Mouse (Mus musculus) heart, adult 2 months (tissue): ENCODE data around the gene Slc25a39. TPM values are rescaled to one million over a fixed set of nuclear protein-coding genes. Genes with fewer than 3 reads are reported as not detected.

ENCODE experiments used
- DNase-seq, 2 experiments: peaks; one replicate each; pipeline ENCODE4 v3.0.0; 2021
- H3K27ac ChIP-seq: fragments of 200-600 bp; 2 replicates; pipeline ENCODE4 v1.8.1; 2022
- H3K27me3 ChIP-seq: fragments of 200-500 bp; 2 replicates; pipeline ENCODE4 v1.6.1; 2012; ENCODE audit warnings: mild to moderate bottlenecking, low read length, inconsistent platforms, mixed read lengths; ENCODE audit not compliant: control insufficient read depth, insufficient read depth
- H3K36me3 ChIP-seq: fragments of 200-500 bp; 2 replicates; pipeline ENCODE4 v1.6.1; 2012; ENCODE audit warnings: low read length, inconsistent platforms; ENCODE audit not compliant: control insufficient read depth, insufficient read depth
- H3K4me1 ChIP-seq: fragments of 200-500 bp; 2 replicates; pipeline ENCODE4 v1.6.1; 2011; ENCODE audit warnings: low read length; ENCODE audit not compliant: control insufficient read depth, insufficient read depth
- H3K4me3 ChIP-seq: fragments of 200-600 bp; 2 replicates; pipeline ENCODE4 v1.8.1; 2022
- H3K79me2 ChIP-seq: fragments of 200-500 bp; replicated peaks from 2 replicates; pipeline ENCODE4 v1.6.1; 2012; ENCODE audit warnings: mild to moderate bottlenecking, inconsistent platforms, low read length, moderate library complexity, mixed read lengths; ENCODE audit not compliant: control insufficient read depth, insufficient read depth
- H3K9ac ChIP-seq: fragments of 200-500 bp; 2 replicates; pipeline ENCODE4 v1.6.1; 2012; ENCODE audit warnings: low read depth, mild to moderate bottlenecking, control low read depth, inconsistent platforms, low read length, mixed read lengths
- CTCF ChIP-seq: fragments of 200-600 bp; IDR thresholded peaks from 2 replicates; pipeline ENCODE4 v1.8.1; 2022; ENCODE audit warnings: antibody characterized with exemption, mild to moderate bottlenecking, moderate library complexity
- EP300 ChIP-seq: fragments of 200-500 bp; IDR thresholded peaks from 2 replicates; pipeline ENCODE4 v1.6.1; 2011; ENCODE audit warnings: low read depth, low read length, control low read depth; ENCODE audit not compliant: insufficient read depth
- POLR2A ChIP-seq: fragments of 200-500 bp; IDR thresholded peaks from 2 replicates; pipeline ENCODE4 v1.6.1; 2011; ENCODE audit warnings: mild to moderate bottlenecking, low read depth, low read length, control low read depth; ENCODE audit not compliant: insufficient read depth
- WGBS: fragments of 180-500 bp; shearing (Covaris S2); methylation state at CpG from one replicate; pipeline ENCODE4 v1.1.7; 2018; 5-methylcytosine and 5-hydroxymethylcytosine counted together
- intact Hi-C: fragments of 180-260 bp; cut with DNase I; formaldehyde crosslinking; loops from one replicate; pipeline ENCODE4 v1.15.1; 2025
- long read RNA-seq: library from polyadenylated mRNA; stranded (forward); transcript quantifications from one replicate; pipeline ENCODE4 v2.0.0, GENCODE M21; 2021
- polyA plus RNA-seq: library from polyadenylated mRNA; depleted of rRNA; stranded (reverse); fragments of >200 nt; gene quantifications from 2 replicates; pipeline ENCODE4 v1.2.3, GENCODE M21; 2012; rRNA removed
- total RNA-seq, 2 experiments: library from RNA; stranded (reverse); gene quantifications; 2 replicates each; pipeline ENCODE4 v1.2.3; 2021

Gene Slc25a39
- total RNA-seq (100 to 1,000 TPM; 196 to 213 TPM), polyA plus RNA-seq (307 and 331 TPM in 2 replicates)
- long read RNA-seq, transcript Slc25a39-201 (12 exons, 1,685 nt), result major isoform, 146 of 160 reads
- long read RNA-seq, partial matches to known transcripts, result 3 of 160 reads
- long read RNA-seq, other reads (novel, unspliced or antisense), result 11 of 160 reads

DNA sequence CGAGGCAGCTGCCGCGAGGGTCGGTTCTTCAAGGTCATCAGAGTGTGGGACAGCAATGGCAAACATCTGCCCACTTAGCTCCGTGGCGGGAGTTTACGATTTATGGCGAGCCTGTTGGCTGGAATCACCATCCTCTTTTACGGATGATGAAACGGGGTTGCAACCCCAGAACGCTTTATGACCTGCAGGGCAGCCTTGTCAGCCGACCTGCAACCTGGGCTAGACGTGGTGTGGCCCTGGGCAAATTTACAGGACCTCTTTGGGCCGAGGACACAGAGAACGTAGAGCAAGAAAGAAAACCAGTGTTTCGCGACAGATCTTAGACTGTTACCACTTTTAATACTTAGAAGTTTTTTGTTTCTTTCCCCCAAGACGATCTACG is at the start of gene Slc25a39:
TSS of gene Slc25a39 (minus strand) at position 113 of the 382 bp plus-strand sequence.
- Histone ChIP-seq H3K36me3 (no peaks in the 10 kb centered on the region), H3K4me3 (peak within 1 kb of the TSS; percentile 71), H3K27me3 (no peaks in the 10 kb centered on the region), H3K27ac (peak within 1 kb of the TSS; percentile 98), H3K9ac (peak within 1 kb of the TSS; percentile 92), H3K79me2 (no peaks in the 10 kb centered on the region), H3K4me1 (peaks cover 5% of the 10 kb centered on the region)
- intact Hi-C loops, result loop anchor here (1.0 kb wide), 2 partner anchors 22 to 92 kb away; partner anchors contain the start of gene Grn
- TF ChIP-seq EP300, result no peak
- TF ChIP-seq POLR2A, result no peak
- 0 out of 2 replicates have a peak, but pooled peaks have one; percentile 0 for TF ChIP-seq CTCF
- 1% methylated on average over 19 of the region's 19 CpGs for WGBS
- no peak for DNase-seq

DNA sequence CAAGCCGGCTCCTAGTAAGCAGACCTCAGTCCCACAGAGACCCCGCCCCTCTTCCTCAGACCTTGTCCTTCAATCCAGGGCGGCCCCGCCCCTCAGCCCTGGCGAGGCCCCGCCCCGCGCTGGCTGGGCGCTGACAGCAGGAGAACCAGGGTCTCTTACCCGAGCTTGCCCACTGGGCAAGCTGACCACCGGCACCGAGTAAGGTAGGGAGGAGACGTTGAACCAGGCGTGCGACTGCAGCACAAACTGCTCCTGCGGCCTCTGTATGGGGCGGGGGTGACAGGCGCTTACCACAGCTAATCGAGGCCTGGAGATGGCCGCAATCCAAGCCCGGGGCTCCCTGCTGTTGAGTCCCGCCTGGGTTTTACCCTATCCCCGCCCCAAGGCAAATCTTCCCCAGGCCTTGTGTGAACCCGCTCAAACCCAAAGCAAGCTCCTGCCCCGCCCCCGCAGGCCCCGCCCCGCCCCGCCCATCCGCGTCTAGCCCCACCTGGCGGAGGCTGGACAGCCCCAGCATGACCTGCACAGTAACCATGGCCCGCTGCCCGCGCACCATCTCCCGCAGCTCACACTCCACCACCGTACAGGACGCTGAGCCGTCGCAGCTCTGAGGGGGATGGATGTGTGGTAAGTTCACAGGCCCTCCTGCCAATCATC is 48.1 kb upstream of the Slc25a39 start:
- Histone ChIP-seq H3K36me3 (no peaks in the 10 kb centered on the region), H3K4me1 (peaks cover 3% of the 10 kb centered on the region), H3K4me3 (peak overlapping the region; percentile 55), H3K27me3 (no peaks in the 10 kb centered on the region), H3K9ac (peak overlapping the region; percentile 59; the same call in 1 of the 2 replicates), H3K27ac (peak overlapping the region; percentile 15; the same call in 1 of the 2 replicates), H3K79me2 (no peaks in the 10 kb centered on the region)
- WGBS, result under 1% methylated on average over 40 of the region's 40 CpGs
- TF ChIP-seq EP300, result no peak
- TF ChIP-seq POLR2A, result no peak
- TF ChIP-seq CTCF, result peak; percentile 55
- intact Hi-C loops, result no loop called here
- DNase-seq, result peak; percentile 72 to 77

DNA sequence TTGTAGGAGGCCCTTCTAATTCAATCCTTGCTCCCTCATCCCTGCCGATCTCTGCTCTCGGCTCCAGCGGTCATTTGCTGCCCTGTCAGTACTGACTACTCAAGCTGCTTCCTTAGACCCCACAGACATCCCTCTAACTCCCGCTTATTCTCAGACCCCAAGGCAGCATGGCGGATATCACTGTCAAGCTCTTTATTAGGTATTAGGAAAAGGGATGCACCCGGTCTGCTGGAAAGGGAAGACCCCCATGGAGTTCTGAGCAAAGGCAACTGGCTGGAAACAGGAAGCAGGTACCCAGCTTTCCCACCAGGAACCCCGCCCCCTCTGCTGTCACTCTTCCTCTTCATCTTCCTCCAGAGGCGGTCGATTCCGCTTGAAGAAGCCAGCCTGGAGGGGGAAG is 45.4 kb upstream of the Slc25a39 start:
- H3K4me3 ChIP-seq, result no peak overlapping the region

DNA sequence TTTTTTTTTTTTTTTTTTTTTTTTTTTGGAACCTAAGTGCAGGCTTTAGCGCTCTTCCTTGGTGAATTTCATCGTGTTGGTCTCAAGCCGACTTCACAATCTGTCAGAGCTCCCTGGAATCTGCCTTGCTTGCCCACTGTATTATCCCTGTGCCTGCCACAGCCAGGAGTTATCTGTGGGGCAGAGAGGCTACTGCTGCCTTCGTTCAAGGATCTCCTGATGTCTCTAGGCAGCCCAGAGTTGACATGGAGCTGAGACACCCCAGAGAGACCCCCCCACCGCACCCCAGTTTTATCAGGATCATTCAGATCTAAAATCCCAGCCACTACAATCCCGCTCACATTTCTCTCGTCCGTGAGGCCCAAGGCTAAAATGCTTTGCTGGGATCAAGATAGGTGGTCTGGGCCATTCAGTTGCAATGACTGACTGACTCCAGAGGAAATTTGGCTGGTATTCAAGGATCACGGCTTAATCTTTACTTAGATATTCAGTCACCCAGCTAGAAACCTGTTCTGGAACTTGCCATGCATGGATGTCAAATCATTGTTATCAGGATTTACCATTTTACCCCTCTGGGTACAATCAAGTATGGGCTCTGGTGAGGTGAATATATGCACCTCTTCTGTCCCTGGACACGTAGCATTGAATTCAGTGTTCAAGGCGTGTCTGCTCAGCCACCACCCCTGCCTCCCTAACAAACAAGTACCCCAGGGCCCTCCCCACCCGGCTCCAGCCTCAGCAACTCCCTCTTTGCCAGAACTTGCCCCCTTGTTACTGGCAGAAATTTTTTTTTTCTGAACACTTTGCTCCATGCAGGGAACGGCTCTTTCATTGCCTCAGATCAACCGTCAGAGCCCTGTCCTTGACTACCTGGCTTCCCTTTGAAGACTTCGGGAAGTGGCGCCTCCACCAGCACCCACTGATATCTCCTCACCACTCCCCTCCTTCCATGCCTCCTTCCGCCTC is 41.6 kb upstream of the Slc25a39 start:
- H3K9ac ChIP-seq, result no peak overlapping the region
- WGBS, result 65% methylated on average over 17 of the region's 17 CpGs
- no peak overlapping the region for H3K27ac ChIP-seq
- no peak for TF ChIP-seq POLR2A
- TF ChIP-seq EP300, result no peak
- no peak for TF ChIP-seq CTCF
- H3K4me3 ChIP-seq, result no peak overlapping the region
- intact Hi-C loops, result no loop called here
- H3K4me1 ChIP-seq, result peaks cover 6% of the 10 kb centered on the region
- no peaks in the 10 kb centered on the region for H3K36me3 ChIP-seq
- no peaks in the 10 kb centered on the region for H3K79me2 ChIP-seq
- no peaks in the 10 kb centered on the region for H3K27me3 ChIP-seq
- DNase-seq, result no peak

More for the DNA sequence above, 45.4 kb upstream of the Slc25a39 start:
- no peaks in the 10 kb centered on the region for H3K79me2 ChIP-seq
- peaks cover 3% of the 10 kb centered on the region for H3K4me1 ChIP-seq
- TF ChIP-seq CTCF, result no peak
- TF ChIP-seq EP300, result no peak
- no peak for TF ChIP-seq POLR2A
- intact Hi-C loops, result no loop called here
- H3K27ac ChIP-seq, result no peak overlapping the region
- WGBS, result 42% methylated on average over 10 of the region's 10 CpGs
- no peak for DNase-seq
- no peaks in the 10 kb centered on the region for H3K27me3 ChIP-seq
- H3K36me3 ChIP-seq, result no peaks in the 10 kb centered on the region
- H3K9ac ChIP-seq, result no peak overlapping the region

DNA sequence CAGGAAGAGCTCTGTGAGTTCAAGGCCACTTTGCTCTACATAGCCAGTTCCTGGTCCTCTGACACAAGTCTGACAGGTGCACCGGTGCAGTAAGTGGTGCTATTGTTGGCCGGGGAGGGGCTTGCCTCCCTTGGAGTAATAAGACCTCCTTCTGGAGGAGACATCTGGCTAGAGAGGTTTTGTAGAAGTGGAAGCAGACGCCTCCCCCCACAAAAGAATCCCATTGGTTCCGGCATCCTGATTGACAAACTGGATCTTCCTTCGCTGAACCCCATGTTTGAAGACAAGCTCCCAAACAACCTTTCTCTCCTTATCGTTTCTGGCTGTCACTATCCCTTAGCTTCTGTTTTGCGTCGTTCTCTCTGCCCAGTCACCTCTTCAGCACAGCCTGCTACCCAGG is 40.6 kb upstream of the Slc25a39 start:
- Histone ChIP-seq H3K27ac (no peak overlapping the region), H3K9ac (no peak overlapping the region), H3K36me3 (no peaks in the 10 kb centered on the region), H3K79me2 (no peaks in the 10 kb centered on the region), H3K4me3 (no peak overlapping the region), H3K4me1 (peaks cover 6% of the 10 kb centered on the region), H3K27me3 (no peaks in the 10 kb centered on the region)
- DNase-seq, result no peak
- WGBS, result 20% methylated on average over 8 of the region's 8 CpGs
- intact Hi-C loops, result no loop called here
- TF ChIP-seq POLR2A (no peak), EP300 (no peak), CTCF (no peak)
